Mouse (Mus musculus) lung, adult 18-20 months (tissue): ENCODE results near the gene Golga1.

Source experiments
- DNase-seq, 2 experiments: peaks; one replicate each; pipeline ENCODE4 v3.0.0; 2022; ENCODE audit warnings: mixed read lengths in 2 of 2

The Golga1 gene

DNA sequence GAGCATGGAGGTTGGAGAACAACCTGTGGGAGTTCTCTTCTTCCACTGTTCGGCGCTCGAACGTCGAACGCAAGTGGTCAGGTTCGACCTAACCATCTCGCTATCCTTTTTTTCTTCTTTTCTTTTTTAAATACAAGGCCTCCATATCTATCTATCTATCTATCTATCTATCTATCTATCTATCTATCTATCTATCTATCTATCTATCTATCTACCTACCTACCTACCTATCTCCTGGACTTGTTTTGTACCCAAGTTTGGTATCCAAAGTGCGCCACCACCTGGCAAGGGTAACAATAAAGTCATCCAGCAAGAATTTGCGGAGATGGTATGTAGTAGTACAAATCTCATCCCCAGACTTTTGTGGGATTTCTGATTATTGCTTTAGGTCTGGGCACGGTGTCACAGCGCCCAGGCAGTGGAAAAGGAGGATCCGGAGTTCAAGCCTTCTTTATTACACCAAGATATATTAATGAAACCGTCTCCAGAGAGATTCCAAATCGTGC lies 59.7 kb downstream of the Golga1 start, which contains the start of gene Rpl35:
Gene Rpl35, minus strand, starts transcription at position 51 of the 506 bp plus-strand sequence.
- DNase-seq: peak; percentile 51 to 59

DNA sequence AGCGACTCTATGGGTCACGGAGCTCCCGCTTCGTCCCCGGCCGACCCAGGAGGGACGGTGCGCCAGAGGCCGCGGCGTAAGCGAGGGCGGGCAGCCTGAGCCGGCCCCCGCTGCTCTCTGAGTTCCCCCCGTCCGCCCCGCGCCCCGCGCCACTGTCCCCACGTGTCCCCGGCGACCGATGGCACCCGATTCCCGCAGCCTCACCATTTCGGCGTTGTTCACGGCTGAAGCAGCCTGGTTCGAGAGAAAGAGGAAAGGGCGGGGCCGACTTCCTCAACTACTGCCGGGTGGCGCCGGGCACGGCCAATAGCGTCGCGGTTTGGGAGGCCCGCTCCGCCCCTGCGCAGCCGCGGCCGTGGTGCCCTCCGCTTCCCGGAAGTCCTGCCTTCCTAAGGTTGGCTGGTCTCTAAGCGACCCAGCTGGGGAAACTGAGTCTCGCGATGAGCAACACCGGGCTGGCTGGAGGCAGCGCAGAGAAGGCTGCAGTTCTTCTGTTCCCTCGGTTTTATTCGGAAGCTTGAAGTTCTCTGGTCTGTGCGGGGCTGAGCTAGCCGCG lies 60.4 kb downstream of the Golga1 start, which contains the start of gene Arpc5l:
Gene Arpc5l, plus strand, starts transcription at position 469 of the 556 bp plus-strand sequence.
- DNase-seq: peak; percentile 92 to 94

DNA sequence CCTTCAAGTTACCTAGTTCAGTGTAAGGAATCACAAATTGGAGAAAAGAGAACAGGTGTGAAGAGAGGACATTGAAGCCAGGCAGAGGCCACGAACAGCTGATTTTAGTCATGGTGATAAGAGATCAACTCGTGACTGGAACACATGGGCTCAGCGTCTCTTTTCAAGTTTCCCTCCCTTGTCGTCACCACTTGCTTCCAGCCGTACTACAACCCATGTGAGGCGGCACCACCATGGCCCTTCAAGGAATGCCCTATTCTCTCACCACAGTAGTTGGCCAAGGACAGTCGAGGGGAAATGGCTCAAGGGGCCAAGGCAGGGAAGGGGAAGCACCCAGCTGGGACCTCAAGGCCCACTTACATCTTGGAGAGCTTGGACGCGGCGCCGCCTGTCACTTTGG lies 61.0 kb downstream of the Golga1 start:
- no peak for DNase-seq

DNA sequence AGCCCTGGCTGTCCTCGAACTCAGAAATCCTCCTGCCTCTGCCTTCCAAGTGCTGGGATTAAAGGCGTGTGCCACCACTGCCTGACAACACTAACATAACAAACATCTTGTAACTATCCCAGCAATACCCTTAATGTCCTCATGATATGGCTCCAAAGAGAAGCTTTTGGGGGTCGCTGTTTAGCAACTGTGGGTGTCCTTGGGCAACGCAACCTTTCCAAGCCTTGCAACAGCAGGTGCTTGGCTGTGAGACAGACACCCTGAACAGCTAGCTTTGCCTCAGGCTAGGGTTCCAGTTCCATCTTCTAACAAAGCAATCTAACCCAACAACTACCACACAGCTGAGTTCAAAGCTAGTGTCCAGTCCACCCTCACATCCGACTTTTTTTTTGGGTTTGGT lies 61.8 kb downstream of the Golga1 start:
- no peak for DNase-seq

DNA sequence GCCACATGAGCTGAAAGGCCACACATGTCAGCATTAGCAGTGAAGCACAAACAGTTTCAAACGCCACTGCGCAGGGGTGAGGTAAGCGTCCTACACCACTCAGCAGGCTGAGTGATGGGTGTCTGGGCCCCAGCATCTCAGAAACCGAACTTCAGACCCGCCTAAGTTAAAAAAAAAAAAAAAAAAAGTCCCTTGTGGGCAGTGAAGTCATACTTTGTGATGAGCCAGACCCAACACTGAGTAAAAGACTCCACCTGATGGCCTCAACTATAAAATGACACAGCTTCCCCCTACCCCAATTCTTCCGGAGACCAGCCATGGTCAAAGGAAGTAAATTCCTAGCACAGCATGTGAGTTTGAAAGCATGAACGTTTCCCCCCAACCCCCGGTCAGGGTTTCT lies 62.2 kb downstream of the Golga1 start:
- DNase-seq: no peak

DNA sequence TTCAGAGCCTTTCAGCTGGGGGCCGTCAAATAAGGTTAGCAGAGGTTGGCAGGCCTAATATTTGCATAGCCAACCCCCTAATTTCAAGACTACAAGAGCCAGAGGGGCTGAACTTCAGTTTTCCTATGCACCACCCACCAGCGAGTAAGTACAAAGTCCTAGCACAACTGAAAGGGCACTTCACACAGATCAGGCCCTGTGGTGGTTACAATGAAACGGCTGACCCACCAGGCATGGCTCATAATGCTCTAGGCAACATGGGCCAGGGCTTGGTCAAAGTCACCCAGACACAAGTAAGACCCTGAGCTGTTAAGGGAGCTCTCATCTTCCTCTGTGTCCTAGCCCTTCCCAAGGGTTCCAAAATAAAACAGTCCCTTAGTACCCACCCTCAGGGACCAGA lies 63.5 kb downstream of the Golga1 start:
- no peak for DNase-seq

DNA sequence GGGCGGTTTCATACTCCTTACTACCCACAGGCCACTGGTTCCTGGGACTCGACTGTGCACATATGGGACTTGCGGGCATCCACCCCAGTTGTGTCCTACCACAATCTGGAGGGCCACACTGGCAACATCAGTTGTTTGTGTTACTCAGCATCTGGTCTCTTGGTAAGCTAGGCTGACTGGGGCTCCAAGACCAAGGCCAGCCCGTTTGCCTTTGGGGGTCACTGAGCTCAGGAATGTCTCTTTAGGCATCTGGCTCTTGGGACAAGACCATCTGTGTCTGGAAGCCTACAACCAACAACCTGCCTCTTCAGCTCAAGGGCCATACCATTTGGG lies 64.8 kb downstream of the Golga1 start:
- no peak for DNase-seq

DNA sequence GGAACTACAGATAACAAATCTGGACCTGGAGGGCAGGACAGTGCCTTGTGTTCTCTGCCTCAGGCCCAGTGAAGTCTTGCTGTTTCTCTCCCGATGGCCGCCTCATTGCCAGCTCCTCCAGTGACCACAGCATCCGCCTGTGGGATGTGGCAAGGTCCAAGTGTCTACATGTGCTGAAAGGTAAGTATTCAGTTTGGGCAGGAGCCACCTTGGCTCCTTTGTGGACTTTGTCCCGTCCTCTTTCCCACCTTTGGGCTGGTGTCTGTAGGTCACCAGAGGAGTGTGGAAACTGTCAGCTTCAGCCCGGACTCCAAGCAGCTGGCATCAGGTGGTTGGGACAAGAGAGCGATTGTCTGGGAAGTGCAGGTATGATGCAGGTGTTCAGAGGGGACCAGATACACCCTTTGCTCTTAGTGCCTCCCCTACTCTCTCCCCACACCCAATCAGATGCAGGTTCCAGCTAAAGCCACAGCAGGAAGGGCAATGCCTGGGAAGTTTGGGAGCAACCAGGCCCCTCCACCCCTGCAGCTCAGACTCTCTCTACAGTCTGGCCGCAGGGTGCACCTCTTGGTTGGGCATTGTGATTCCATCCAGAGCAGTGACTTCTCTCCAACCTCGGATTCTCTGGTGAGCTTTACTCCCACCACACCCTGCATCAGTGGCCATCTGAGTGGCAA lies 65.3 kb downstream of the Golga1 start:
- no peak for DNase-seq

DNA sequence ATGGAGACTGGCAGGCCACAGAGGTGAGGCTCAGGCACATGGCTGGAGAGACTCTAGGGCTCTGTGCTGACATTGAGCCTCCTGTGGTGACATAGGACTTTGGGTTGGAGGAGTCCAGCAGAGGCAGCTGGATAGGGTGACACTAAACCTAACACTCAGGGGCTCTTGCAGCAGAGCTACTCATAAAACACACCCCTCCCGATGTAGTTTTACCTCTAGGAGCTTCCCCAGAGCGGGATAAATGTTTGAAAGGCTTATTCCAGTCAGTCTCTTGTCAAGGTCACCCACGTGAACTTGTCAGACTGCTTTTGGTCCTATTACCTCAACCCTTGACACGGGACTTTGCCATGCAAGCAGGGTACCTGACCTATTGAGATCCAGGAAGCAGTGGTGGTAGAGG lies 66.0 kb downstream of the Golga1 start:
- no peak for DNase-seq

DNA sequence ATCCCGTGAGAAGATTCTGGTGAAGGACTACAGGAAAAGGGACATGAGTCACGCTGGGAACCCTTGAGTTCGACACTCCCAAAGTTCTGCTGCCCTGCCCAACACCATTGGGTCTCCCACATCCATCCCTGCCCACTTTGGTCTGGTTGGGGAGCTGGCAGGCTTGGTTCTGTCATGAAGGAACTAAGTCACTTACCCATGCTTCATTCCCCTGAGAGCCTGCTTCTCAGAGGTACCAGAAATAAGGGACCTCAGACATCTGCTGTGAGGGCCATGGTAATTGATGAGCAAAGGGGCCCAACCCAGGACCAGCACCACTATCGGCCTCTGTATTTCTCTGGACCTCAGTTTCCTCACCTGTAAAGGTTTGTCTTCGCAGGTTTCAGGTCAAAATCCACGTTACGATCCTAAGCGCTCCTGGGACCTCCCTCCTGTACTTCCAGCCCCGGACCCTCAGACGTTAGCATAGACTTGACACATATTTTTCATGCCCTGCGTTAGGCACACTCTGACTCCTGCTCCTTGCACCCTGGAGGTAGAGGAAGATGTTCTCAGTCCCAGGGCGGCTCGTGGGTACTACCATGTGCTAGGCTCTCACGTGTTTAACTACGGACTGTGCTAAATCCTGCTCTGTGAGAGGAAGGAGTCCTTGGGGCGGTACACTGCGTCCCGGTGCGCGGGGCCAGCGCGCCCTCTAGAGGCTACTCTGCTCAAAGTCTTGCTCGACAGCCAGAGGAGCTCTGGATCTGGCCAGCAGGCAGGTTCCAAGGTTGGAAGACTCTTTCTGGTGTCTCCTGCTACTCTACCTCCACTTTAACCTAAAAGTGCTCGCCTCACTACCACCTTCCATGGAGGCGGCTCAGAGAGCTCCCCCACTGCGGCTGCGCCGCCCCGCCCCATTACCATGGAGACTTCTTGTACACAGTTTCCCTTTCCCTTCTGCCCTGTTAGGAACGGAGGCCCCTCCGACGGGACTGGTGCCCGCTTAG lies 67.7 kb downstream of the Golga1 start, which contains the start of gene Wdr38:
Gene Wdr38, plus strand, starts transcription at position 91 of the 989 bp plus-strand sequence.
- peak; percentile 90 to 92 for DNase-seq

DNA sequence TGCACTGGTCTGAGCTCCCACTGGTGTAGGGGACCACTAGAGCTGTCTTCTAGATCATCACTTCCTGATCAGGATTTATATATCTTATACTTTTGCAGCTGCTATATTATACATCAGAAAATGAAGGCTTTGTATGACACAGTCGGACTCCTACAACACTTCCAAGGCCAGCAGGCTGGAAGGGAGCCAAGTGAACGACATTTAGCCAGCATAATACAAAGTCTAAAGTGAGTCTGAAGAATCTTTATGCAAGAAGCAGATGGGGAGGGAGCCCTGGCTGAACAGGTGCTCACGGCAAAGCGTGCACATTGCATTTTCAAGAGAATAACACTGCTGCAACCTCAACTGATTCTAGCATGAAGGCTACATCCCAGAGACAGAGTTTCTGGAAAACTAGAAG lies 72.9 kb downstream of the Golga1 start:
- no peak for DNase-seq

DNA sequence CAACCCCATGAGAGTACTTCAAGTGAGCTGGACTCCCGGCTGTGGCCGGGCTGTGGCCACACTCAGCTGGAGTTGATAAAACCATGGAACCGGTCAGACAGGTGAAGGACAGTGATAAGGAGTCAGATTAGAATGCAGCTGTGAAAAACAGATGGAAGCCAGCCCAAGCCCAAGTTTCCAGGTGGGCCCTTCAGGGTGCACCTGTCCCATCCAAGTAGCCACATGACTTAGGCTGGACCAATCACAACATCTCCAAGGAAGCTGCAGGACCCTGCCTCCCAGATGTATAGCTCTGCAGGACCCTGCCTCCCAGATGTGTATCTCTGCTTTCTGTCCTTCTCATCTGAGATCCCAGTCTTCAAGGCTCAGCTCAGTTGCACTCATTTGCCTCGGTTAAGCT lies 73.3 kb downstream of the Golga1 start:
- DNase-seq: no peak

DNA sequence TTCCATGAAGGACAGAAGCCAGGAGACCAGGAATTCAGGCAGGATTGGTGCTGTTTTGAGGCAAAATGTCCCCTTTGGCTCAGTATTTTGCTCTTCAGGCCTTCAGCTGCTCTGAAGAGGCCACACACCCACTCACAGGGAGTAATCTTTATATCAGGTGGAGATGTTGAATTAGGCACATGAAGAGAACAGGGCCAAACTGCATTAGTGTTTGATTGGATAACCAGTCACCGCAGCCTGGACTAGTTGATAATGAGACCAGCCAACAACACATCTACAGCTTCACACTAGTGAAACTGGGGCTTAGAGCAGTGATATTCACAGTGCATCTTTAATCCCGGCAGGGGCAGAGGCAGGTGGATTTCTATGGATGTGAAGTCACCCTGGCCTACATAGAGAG lies 76.4 kb downstream of the Golga1 start:
- DNase-seq: no peak

DNA sequence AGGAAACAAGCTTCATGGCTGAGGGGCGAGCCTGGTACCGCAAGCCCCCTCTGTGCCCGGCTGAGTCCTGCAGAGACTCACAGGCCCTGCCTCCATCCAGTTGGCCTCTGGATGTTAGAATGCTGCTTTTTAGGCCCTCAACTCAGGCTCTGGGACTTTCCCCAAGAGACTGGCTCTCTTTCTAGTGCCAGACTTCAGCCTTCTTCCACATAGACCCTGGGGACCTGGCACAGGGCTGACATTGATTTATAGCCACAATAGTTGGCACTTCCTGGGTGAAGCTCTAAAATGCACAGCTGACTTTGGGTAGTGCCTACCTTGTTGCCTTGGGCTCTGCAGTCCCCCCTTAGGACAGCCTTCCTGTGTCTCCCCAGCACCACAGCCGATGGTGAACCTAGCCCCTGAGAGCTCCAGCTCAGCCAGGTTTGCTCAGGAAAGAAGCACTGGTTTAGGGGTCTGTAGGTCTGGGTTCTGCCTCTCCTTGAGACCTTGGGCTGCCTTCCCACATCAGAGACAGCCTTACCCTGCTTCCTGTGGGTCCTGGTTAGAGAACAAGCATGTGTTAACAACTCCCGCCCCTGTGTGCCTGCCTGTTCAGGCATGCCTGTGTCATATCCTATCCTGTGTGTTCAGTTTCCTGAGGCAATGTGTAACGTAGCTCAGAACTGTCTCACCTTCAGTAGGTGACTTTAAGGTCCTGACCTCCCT lies 77.4 kb downstream of the Golga1 start:
- DNase-seq: no peak

DNA sequence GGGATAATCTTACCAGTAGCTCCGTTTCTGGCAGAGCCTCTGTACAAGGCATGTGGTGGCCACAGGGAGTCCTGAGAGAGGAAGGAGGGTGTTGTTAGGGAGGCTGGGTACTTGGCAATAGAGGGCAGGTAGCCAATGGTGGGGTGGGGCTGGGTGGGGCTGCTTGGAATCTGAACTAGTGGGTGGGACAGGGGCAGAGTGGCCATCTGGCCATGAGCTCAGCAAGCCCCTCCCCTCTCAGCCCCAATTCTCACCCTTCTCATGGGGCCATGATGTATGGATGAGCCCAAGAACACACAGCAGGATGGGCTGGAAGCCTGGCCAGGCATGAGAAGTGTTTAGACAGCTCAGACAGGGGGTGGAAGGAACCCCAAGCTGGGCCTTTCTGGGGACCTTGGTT lies 78.0 kb downstream of the Golga1 start:
- no peak for DNase-seq

DNA sequence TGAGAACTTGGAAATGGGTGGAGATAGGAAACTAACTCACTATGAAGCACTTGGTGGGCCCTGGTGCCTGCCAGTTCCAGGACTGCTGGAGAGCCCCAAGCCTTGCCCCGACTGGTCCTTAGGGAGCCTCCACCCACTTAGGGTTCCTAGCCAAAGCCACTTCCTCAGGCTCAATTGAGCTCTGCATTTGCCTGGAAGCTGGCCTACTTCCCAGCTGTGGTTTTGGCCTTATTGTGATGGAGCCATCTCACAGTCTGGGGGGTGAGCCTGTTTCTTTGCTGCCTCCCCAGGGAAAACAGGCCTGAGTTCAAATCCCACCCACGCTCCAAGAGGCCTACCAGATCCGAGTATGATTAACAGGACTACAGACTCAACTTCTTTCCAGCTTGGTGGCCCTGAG lies 78.8 kb downstream of the Golga1 start:
- peak; percentile 77 to 86 for DNase-seq

DNA sequence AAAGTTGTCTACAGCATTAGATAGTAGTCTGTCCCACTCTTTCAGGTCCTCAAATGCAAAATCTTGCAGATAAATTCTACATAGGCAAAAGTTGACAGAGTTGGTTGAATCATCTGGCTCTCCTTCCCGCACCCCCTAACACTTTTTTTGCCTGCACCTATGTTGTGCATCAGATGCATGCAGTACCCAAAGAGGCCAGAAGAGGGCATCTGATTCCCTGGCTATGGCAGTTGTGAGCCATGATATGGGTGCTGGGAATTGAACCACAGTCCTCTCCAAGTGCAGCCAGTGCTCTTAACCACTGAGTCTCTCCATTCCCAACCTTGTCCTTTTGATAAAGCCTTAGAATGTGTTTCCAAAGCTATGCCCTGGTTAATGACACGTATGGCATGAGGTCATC lies 81.9 kb downstream of the Golga1 start:
- no peak for DNase-seq

DNA sequence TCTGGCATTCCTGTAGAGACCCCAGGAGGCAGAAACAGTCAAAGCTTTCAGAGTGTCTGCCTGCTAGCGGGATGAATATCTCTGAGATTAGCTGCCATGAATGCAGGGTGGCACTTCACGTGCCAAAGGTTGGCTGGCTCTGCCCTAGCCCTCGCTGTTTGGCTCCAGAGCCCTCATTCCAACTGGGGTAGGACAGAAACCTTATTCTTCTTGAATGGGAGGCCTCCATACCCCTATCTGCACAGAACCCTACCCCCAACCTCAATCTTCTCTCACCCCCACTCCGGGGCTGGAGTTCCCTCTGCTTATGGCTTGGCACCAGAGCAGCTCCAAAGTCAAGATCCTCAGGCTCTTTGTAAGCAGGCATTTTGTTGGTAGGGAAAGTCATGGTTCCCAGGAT lies 87.5 kb downstream of the Golga1 start:
- DNase-seq: no peak

DNA sequence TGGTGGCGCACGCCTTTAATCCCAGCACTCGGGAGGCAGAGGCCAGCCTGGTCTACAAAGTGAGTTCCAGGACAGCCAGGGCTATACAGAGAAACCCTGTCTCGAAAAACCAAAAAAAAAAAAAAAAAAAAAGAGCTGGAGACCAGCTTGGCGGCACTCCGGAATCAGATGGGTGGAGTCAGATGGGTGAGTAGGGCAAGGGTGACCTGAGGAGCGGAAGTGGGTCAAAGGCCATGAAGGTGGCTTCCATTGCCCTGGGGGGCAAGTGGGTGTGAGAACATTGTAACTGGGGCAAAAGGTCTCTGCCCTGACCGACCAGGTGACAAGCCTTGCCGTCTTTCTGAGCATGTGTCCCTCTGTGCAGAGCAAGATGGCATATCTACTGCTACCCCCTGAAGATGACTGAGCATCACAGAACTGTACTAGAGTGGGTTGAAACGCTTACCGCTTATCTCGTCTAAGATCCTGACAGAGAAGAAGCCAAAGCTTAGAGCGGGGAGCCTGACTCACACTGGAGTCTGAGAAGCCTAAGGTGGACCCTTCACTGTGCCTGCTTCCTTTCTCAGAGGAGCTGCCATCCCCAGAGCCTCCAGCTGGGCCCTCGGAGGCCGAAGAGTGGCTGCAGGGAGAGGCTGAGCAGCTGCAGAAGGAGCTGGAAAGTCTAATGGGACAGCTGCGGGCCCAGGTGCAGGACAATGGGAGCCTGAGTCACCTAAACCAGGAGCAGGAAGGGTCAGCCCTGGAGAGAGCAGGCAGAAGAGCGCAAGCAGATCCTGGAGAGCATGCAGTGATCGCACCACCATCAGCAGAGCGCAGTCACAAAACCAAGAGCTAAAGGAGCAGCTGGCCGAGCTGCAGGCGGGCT lies 89.2 kb downstream of the Golga1 start:
- no peak for DNase-seq

DNA sequence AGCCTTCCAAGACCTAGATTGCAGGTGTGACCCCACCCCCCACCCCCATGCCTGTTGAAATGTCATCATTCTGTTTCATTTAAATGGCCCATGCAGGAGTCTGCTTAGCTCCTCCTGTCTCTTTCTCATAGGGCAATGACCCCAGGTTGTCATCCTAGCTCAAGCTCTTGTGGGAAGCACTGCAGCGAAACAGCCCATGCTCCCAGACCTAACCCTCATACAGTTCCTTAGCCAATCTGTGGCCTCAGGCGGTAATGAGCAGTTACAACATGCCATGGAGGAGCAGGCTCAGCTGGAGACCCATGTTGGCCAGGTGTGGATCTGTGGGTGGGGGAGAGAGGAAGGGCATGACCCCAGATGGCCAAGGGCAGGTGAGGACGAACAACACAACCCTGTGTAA lies 90.2 kb downstream of the Golga1 start:
- DNase-seq: no peak

DNA sequence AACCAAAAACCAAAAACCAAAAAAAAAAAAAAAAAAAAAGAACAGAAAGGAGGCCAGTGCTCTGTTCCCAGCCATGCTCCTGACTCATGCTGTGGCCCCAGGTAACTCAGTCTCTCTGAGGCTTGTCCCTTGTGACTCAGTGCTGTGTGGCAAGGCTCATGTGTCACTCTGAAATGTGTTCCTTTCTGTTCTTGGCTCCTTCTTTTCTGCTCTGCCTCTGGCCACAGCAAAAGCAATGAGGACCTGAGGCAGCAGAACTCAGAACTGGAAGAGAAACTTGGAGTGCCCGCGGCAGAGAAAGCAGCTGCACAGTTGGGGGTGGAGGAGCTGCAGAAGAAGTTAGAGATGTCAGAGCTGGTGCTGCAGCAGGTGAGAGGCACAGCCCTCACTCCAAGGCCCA lies 91.2 kb downstream of the Golga1 start:
- DNase-seq: no peak

DNA sequence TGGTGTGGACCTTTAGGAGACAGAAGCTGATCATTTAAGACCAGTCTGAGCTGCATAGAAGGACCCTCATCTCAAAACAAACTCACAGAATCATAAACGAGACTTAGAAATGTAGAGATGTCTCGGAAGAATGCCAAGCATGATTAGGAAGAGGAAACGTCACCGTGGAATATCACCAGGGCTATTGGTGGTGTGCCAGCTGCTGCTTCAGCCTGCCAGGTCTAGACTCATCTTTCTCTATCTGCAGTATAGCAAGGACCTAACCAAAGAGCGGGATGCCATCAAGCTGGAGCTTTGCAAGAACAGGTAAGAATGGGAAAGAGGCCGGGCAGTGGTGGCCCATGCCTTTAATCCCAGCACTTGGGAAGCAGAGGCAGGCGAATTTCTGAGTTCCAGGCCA lies 91.6 kb downstream of the Golga1 start:
- DNase-seq: no peak
